Mouse (Mus musculus) macrophage (primary cell): ENCODE results near the gene Mitf. TPM values are rescaled to one million over a fixed set of nuclear protein-coding genes. Genes with fewer than 3 reads are reported as not detected.

Experiments
- H3K27ac ChIP-seq: fragments of 350-480 bp; formaldehyde crosslinking; 2 replicates; pipeline ENCODE4 v1.9.0; 2021
- H3K36me3 ChIP-seq: fragments of 350-480 bp; formaldehyde crosslinking; 2 replicates; pipeline ENCODE4 v1.9.0; 2021; ENCODE audit errors: inconsistent target
- H3K4me3 ChIP-seq: fragments of 350-480 bp; formaldehyde crosslinking; 2 replicates; pipeline ENCODE4 v1.9.0; 2021; ENCODE audit errors: inconsistent target
- H3K79me2 ChIP-seq: fragments of 350-480 bp; formaldehyde crosslinking; 2 replicates; pipeline ENCODE4 v1.9.0; 2021; ENCODE audit errors: inconsistent target
- WGBS: methylation state at CpG from one replicate; pipeline ENCODE4 v1.1.7; 2026; ENCODE audit warnings: inconsistent platforms; ENCODE audit not compliant: missing documents; 5-methylcytosine and 5-hydroxymethylcytosine counted together
- polyA plus RNA-seq: library from polyadenylated mRNA; stranded (reverse); fragments of 250-400 nt; gene quantifications from 3 replicates; pipeline ENCODE4 v1.2.4, GENCODE M21; 2018; ENCODE audit warnings: inconsistent platforms

Mitf gene
- polyA plus RNA-seq, 1 experiment from 2014 or later: 41.8 TPM

DNA sequence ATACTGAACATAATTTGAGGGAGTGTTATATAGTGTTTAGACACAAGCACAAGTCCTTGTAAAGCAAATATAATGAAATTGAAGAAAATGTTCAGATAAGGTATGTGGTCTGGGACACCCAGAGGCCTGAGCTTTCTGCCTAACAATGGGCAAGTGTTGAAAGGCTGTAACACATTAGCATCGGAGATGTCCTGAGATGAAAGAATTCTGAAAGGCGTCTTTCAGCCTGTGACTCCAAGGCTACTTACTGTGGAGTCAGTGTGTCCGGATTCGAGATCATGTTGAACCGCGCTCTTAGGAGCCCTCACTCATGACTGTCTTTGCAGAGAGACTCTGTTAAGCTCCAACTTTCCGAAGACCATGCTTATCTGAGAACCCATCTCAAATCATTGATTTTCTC lies 111.6 kb downstream of the Mitf start:
- no peaks in the 10 kb centered on the region; the same call in 1 of the 2 replicates for H3K36me3 ChIP-seq
- peaks cover 80% of the 10 kb centered on the region; the same call in 1 of the 2 replicates for H3K79me2 ChIP-seq
- no peak overlapping the region for H3K4me3 ChIP-seq
- no peak overlapping the region for H3K27ac ChIP-seq
- WGBS: 96% methylated on average over 7 of the region's 7 CpGs

- Histone ChIP-seq H3K79me2 (peaks cover 88% of the 10 kb centered on the region; the same call in 1 of the 2 replicates), H3K4me3 (no peak overlapping the region), H3K27ac (no peak overlapping the region), H3K36me3 (no peaks in the 10 kb centered on the region; the same call in 1 of the 2 replicates)
- 97% methylated on average over 7 of the region's 8 CpGs for WGBS
Measured at GRCm38 (mm10) chr6:97919287-97919686, 112.4 kb downstream of the Mitf start.

DNA sequence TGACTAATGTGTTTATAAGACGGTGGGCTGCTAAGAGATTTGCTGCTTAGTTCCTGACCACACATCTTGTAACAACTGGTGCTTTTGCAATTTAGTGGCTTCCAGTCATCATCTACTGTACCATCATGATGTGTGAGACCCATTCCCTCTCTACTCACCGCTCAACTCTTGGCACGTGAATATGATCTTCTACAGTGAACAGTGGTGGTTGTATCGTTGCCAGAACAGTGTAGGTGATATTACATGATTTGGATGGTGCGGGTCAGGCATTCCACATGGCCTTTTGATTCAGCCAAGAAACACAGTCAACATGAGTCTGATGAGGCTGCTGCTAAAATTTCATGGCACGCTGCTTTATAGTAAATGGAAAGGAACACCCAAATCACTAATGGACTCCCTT lies 114.7 kb downstream of the Mitf start:
- WGBS: 94% methylated on average over 6 of the region's 6 CpGs
- Histone ChIP-seq H3K4me3 (no peak overlapping the region), H3K36me3 (no peaks in the 10 kb centered on the region; the same call in 1 of the 2 replicates), H3K27ac (no peak overlapping the region), H3K79me2 (peaks cover 99% of the 10 kb centered on the region; the same call in 1 of the 2 replicates)

GRCm38 (mm10) chr6:97924221-97924620 lies 117.4 kb downstream of the Mitf start:
- Histone ChIP-seq H3K27ac (no peak overlapping the region), H3K4me3 (no peak overlapping the region), H3K36me3 (no peaks in the 10 kb centered on the region; the same call in 1 of the 2 replicates), H3K79me2 (peaks cover 93% of the 10 kb centered on the region; the same call in 1 of the 2 replicates)
- WGBS: 82% methylated on average over 3 of the region's 3 CpGs

DNA sequence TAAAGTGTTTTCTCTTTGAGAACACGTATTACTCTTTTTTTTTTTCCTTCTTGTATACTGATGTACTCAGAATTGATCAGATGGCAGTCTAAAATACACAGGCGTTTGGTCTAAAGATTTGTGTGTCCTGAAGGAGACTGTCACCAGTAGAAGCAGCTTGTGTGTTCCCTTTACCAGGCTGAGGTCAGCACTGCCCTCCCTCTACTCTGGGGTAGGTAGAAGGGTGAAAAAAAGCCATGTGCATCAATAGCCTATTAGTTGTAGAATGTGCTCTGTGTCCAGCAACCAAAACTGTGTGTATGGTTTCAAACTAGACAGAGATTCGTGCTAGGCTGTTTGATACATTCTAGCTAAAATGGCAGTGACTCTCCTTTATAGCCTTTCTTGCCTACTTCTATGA lies 122.2 kb downstream of the Mitf start:
- 80% methylated on average over 3 of the region's 3 CpGs for WGBS
- H3K4me3 ChIP-seq: no peak overlapping the region

GRCm38 (mm10) chr6:97929466-97929865 lies 122.6 kb downstream of the Mitf start:
- H3K79me2 ChIP-seq: peaks cover 94% of the 10 kb centered on the region; the same call in 1 of the 2 replicates
- no peak overlapping the region for H3K4me3 ChIP-seq
- no peaks in the 10 kb centered on the region for H3K36me3 ChIP-seq
- H3K27ac ChIP-seq: no peak overlapping the region
- WGBS: 40% methylated on average over 7 of the region's 7 CpGs

More for the DNA sequence above, 122.2 kb downstream of the Mitf start:
- Histone ChIP-seq H3K79me2 (peaks cover 94% of the 10 kb centered on the region; the same call in 1 of the 2 replicates), H3K27ac (no peak overlapping the region), H3K36me3 (no peaks in the 10 kb centered on the region)

GRCm38 (mm10) chr6:97937139-97937538 lies 130.3 kb downstream of the Mitf start:
- WGBS: 88% methylated on average over 5 of the region's 5 CpGs
- Histone ChIP-seq H3K27ac (no peak overlapping the region), H3K79me2 (peaks cover 77% of the 10 kb centered on the region; the same call in 1 of the 2 replicates), H3K4me3 (no peak overlapping the region), H3K36me3 (no peaks in the 10 kb centered on the region; the same call in 1 of the 2 replicates)

- H3K4me3 ChIP-seq: no peak overlapping the region
- 91% methylated on average over 11 of the region's 11 CpGs for WGBS
- H3K79me2 ChIP-seq: peaks cover 67% of the 10 kb centered on the region; the same call in 1 of the 2 replicates
- H3K27ac ChIP-seq: no peak overlapping the region
- no peaks in the 10 kb centered on the region; the same call in 1 of the 2 replicates for H3K36me3 ChIP-seq
Measured at GRCm38 (mm10) chr6:97937897-97938614, 131.2 kb downstream of the Mitf start.

GRCm38 (mm10) chr6:97940916-97941315 lies 134.1 kb downstream of the Mitf start:
- 97% methylated on average over 12 of the region's 12 CpGs for WGBS
- no peak overlapping the region for H3K4me3 ChIP-seq

DNA sequence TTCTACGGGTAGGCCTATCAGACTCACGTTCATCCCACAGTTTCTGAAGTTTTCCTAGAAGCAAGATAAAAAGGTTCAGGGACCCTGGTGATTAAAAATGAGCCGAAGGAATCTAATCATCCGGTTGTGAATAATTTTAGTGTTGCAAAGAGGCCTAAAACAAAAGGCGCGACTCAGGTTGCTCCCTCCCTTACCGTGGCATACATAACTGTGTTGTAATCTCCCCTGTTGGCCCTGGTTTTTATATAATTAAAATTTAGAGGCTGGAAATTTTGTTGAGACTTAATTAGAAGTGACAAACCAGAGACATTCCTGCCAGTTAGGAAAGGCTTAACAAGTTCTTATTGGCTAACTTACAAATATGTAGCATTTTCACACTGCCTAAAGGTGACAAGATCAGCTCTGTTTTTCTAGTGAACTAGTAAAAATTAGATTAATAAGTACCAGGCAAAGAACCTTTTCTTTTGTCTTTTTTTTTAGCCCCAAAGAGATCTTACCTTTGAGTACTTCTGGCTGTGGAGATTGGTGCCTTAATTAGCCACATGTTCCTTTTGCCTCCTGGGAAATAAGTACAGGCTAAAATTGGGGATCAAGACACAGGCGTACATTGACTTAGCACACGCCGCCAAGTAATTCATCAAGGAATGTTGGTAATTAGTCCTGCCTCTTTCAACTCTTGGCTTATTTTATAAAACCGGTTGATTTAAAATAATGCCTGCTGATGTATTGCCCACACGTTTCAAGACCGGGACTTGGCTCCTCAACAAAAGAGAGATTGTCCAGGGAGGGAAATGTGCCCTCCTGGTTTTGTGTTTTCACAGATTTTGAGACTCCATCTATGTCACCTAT lies 143.4 kb downstream of the Mitf start:
- Histone ChIP-seq H3K4me3 (no peak overlapping the region), H3K27ac (no peak overlapping the region), H3K79me2 (peaks cover 11% of the 10 kb centered on the region; the same call in 1 of the 2 replicates), H3K36me3 (peaks cover 29% of the 10 kb centered on the region; the same call in 1 of the 2 replicates)
- WGBS: 96% methylated on average over 13 of the region's 13 CpGs

More at GRCm38 (mm10) chr6:97940916-97941315, 134.1 kb downstream of the Mitf start:
- H3K79me2 ChIP-seq: peaks cover 41% of the 10 kb centered on the region; the same call in 1 of the 2 replicates
- H3K36me3 ChIP-seq: peaks cover 12% of the 10 kb centered on the region; the same call in 1 of the 2 replicates
- no peak overlapping the region for H3K27ac ChIP-seq

DNA sequence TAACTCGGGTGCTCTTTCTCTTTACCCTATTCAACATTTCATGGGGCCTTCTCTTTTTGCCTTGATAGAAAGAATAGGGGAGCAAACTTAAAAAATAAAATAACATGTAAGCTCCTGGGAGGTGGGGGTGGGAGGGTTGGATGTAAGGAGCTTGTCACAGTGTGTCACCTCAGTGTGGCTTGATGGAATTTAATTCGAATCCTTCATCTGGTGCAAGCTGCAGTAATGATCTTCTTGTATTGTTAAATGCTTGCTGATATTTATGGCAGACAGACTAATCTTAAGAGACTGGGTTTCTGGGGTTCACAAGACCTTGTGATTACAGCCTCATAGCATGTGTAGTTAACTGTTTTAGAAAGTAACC lies 144.0 kb downstream of the Mitf start:
- no peak overlapping the region for H3K4me3 ChIP-seq
- peaks cover 11% of the 10 kb centered on the region; the same call in 1 of the 2 replicates for H3K79me2 ChIP-seq
- peaks cover 26% of the 10 kb centered on the region; the same call in 1 of the 2 replicates for H3K36me3 ChIP-seq
- no peak overlapping the region for H3K27ac ChIP-seq
- 100% methylated on average over 2 of the region's 2 CpGs for WGBS

GRCm38 (mm10) chr6:97951711-97952110 lies 144.9 kb downstream of the Mitf start:
- Histone ChIP-seq H3K79me2 (peaks cover 11% of the 10 kb centered on the region; the same call in 1 of the 2 replicates), H3K4me3 (no peak overlapping the region), H3K36me3 (peaks cover 22% of the 10 kb centered on the region; the same call in 1 of the 2 replicates), H3K27ac (no peak overlapping the region)
- 100% methylated on average over 1 of the region's 1 CpGs for WGBS

DNA sequence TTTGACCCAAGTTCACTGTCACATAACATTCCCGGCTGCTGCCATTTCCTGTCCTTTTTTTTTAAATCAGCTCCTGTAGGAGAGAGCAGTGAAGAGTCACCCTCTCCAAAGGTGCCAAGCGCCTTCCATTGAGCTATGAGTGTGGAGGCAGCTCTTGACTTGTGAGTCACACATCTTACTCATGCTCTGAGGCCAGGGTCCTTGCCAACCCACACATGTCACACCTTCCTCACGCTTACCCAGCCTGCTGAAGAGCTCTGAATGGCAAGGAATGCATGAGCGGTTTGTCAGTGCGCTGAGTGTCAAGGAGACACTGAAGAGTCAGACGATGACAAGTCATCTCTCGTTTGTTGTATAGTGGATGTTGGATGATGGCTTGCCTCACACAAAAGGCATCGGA lies 146.0 kb downstream of the Mitf start:
- Histone ChIP-seq H3K27ac (no peak overlapping the region), H3K4me3 (no peak overlapping the region), H3K79me2 (peaks cover 11% of the 10 kb centered on the region; the same call in 1 of the 2 replicates), H3K36me3 (peaks cover 22% of the 10 kb centered on the region; the same call in 1 of the 2 replicates)
- 98% methylated on average over 5 of the region's 8 CpGs for WGBS

GRCm38 (mm10) chr6:97956121-97956520 lies 149.3 kb downstream of the Mitf start:
- peaks cover 22% of the 10 kb centered on the region; the same call in 1 of the 2 replicates for H3K36me3 ChIP-seq
- H3K4me3 ChIP-seq: no peak overlapping the region
- peaks cover 7% of the 10 kb centered on the region; the same call in 1 of the 2 replicates for H3K79me2 ChIP-seq
- no peak overlapping the region for H3K27ac ChIP-seq
- 96% methylated on average over 6 of the region's 6 CpGs for WGBS
